Mouse (Mus musculus): ENCODE results near the gene Gm2001. TPM values are rescaled to one million over a fixed set of nuclear protein-coding genes. Genes with fewer than 3 reads are reported as not detected.
"Not testable (repeated sequence)": the region's sequence is repeated elsewhere in the genome, so short reads cannot be mapped to it uniquely, and the experiment has no call there.

Gm2001 gene
- polyA plus RNA-seq (2015; fragmentation: Nextera tagmentation; extraction: Ambion mirVana), result not detected in 2 replicates

DNA sequence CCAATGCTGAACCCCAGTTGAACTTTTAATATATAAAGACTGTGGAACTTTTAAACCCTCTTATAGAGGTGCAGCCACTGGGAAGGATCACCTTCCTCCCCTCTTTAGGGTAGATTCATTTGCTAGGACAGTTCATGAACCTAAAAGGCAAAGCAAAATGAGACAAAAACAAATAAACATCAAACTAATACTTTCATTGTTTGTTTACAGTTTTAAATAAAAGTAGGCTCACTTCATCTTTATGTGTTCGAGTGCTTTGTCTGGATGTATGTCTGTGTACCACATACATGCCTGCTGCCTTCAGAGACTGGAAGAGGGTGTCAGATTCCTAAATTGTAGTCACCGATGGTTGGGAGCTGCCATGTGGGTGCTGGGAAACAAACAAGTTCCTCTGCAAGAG, at the start of gene Gm2001:
Gene Gm2001 (minus strand): TSS at position 101 of the 400 bp plus-strand sequence.
- ATAC-seq (replicated peaks); H3K4me2 ChIP-seq (replicated peaks); H3K27me3 ChIP-seq; H3K4me3 ChIP-seq; H3K9ac ChIP-seq (replicated peaks); H3K4me1 ChIP-seq; H3K9me3 ChIP-seq; H3K27ac ChIP-seq (replicated peaks); H3K36me3 ChIP-seq: not testable (repeated sequence)
- WGBS, result 88% methylated on average over 2 of the region's 2 CpGs

- whole genome bisulfite sequencing, result 90% methylated on average over 5 of the region's 5 CpGs
- not testable (repeated sequence) for H3K27me3 ChIP-seq; H3K4me2 ChIP-seq (replicated peaks); H3K36me3 ChIP-seq; H3K9me3 ChIP-seq; H3K4me3 ChIP-seq; ATAC-seq (replicated peaks); H3K27ac ChIP-seq (replicated peaks); H3K9ac ChIP-seq (replicated peaks); H3K4me1 ChIP-seq
Measured at GRCm38 (mm10) chr12:87873772-87874171, 31.6 kb upstream of the Gm2001 start, which contains the start of gene Gm2016. Gene Gm2016 (plus strand): TSS chr12:87874072.

GRCm38 (mm10) chr12:87864048-87864447, 21.9 kb upstream of the Gm2001 start:
- not testable (repeated sequence) for ATAC-seq (replicated peaks)

GRCm38 (mm10) chr12:87863638-87864037, 21.5 kb upstream of the Gm2001 start:
- WGBS, result 94% methylated on average over 10 of the region's 11 CpGs
- not testable (repeated sequence) for ATAC-seq (replicated peaks); H3K36me3 ChIP-seq

More at GRCm38 (mm10) chr12:87864048-87864447, 21.9 kb upstream of the Gm2001 start:
- H3K9me3 ChIP-seq; H3K4me1 ChIP-seq; H3K9ac ChIP-seq (replicated peaks); H3K4me3 ChIP-seq; H3K36me3 ChIP-seq; H3K27me3 ChIP-seq; H3K27ac ChIP-seq (replicated peaks); H3K4me2 ChIP-seq (replicated peaks): not testable (repeated sequence)
- WGBS, result 88% methylated on average over 2 of the region's 2 CpGs

DNA sequence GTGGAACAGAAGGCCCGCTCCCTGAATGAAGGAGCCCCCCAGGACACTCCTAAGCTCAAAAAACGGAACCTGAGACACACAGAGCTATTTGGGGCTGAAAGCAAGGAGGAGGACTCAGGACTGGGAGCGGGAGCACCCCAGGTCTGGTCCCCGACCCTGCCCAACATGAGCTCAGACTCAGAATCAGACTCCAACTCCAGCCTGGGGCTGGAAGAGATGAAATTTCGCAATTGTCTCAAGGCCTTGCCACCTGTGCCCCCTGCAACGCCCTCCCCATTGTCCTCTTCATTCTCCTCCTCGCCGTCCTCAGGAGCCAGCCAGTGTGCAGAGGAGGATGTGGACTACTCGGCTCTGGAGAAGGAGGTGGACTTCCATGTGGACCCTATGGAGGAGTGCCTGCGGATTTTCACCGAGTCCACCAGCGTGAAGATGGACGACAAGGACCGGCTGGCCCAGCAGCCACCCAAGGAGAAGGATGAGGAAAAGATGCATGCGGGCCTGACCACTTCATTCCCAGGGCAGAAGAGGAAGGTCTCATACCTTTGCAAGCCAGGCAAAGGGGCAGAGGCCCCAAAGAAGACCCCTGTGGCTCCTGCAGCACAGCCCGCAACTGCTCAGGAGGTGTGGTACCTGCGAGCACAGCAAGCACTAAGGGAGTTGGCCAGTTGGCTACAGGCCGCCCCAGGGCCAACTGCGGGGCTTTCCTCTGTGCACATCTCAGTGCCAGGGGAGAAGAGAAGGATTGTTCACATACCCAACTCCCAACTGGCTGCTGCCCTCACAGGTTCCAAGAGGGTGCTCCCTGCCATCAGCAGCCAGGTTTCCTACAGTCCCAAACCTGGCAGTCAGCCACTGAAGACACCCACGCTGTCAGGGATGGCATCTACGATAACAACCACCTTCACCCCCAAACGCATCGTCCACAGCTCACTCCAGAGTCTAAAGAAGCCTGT, 19.9 kb upstream of the Gm2001 start:
- not testable (repeated sequence) for H3K27me3 ChIP-seq; H3K36me3 ChIP-seq; H3K9ac ChIP-seq (replicated peaks); H3K9me3 ChIP-seq; H3K4me2 ChIP-seq (replicated peaks); H3K4me1 ChIP-seq; ATAC-seq (replicated peaks); H3K27ac ChIP-seq (replicated peaks); H3K4me3 ChIP-seq
- WGBS, result 87% methylated on average over 23 of the region's 23 CpGs

More at GRCm38 (mm10) chr12:87863638-87864037, 21.5 kb upstream of the Gm2001 start:
- H3K4me3 ChIP-seq; H3K4me2 ChIP-seq (replicated peaks); H3K9ac ChIP-seq (replicated peaks); H3K4me1 ChIP-seq; H3K9me3 ChIP-seq; H3K27me3 ChIP-seq; H3K27ac ChIP-seq (replicated peaks): not testable (repeated sequence)

- not testable (repeated sequence) for H3K4me2 ChIP-seq (replicated peaks); H3K9me3 ChIP-seq; H3K27ac ChIP-seq (replicated peaks); ATAC-seq (replicated peaks); H3K4me1 ChIP-seq; H3K27me3 ChIP-seq; H3K36me3 ChIP-seq; H3K4me3 ChIP-seq; H3K9ac ChIP-seq (replicated peaks)
- 79% methylated on average over 1 of the region's 1 CpGs for WGBS
Measured at GRCm38 (mm10) chr12:87856067-87856466, 13.9 kb upstream of the Gm2001 start.

DNA sequence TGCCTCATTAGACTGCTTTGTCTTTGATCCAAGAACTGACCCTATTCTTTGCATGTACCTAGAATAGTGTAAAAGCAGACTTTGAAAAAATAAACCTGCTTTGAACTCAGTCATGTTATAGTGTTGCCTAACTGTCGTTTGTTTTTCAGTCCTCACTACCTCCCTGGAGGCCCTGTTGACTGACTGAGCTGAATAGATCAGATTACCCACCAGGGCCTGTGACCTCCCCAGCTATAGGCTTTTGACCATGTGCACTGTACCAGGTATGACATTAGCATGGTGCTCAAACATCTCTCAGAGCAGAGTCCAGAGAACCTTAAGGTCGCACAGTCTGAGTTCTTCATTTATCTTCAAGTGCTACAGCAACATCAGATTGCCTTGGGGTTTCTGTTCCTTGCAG, 8.5 kb upstream of the Gm2001 start:
- H3K4me2 ChIP-seq (replicated peaks); H3K4me3 ChIP-seq; H3K27me3 ChIP-seq; H3K27ac ChIP-seq (replicated peaks); ATAC-seq (replicated peaks); H3K4me1 ChIP-seq; H3K36me3 ChIP-seq; H3K9ac ChIP-seq (replicated peaks); H3K9me3 ChIP-seq: not testable (repeated sequence)
- WGBS, result no CpG with 5 or more reads among the region's 2 CpGs

DNA sequence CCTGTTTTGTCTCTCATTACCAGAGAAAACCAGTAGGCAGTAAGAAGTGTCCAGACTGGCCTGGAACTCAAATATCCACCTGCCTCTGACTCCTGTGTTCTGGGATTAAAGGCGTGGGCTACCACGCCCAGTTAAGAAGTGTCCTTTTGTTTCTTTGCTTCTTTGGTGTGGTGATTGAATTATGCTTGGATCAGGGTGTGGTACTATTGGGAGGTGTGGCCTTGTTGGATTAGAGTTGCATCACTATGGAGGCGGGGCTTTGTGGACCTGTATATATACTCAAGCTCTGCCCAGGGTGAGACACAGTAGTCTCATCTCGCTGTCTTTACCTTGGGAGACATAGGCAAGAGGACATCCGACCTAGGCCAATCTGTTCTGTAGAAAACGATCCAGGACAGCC, 25.9 kb downstream of the Gm2001 start, which contains the start of gene BB287469:
Gene BB287469 (plus strand): TSS at position 301 of the 400 bp plus-strand sequence.
- H3K4me3 ChIP-seq; H3K27me3 ChIP-seq; H3K9me3 ChIP-seq; H3K4me1 ChIP-seq; ATAC-seq (replicated peaks); H3K9ac ChIP-seq (replicated peaks); H3K27ac ChIP-seq (replicated peaks); H3K4me2 ChIP-seq (replicated peaks); H3K36me3 ChIP-seq: not testable (repeated sequence)
- 96% methylated on average over 5 of the region's 6 CpGs for WGBS

GRCm38 (mm10) chr12:87797971-87798370, 44.2 kb downstream of the Gm2001 start:
- not testable (repeated sequence) for H3K27me3 ChIP-seq; H3K4me3 ChIP-seq; H3K4me1 ChIP-seq; ATAC-seq (replicated peaks); H3K9me3 ChIP-seq; H3K36me3 ChIP-seq; H3K27ac ChIP-seq (replicated peaks); H3K4me2 ChIP-seq (replicated peaks); H3K9ac ChIP-seq (replicated peaks)
- 89% methylated on average over 5 of the region's 5 CpGs for WGBS

GRCm38 (mm10) chr12:87795212-87795611, 46.9 kb downstream of the Gm2001 start, which contains the start of gene Gm21936:
Gene Gm21936 (plus strand): TSS chr12:87795512.
- H3K27ac ChIP-seq (replicated peaks); H3K9me3 ChIP-seq; H3K36me3 ChIP-seq; ATAC-seq (replicated peaks); H3K27me3 ChIP-seq; H3K4me2 ChIP-seq (replicated peaks); H3K4me1 ChIP-seq; H3K9ac ChIP-seq (replicated peaks); H3K4me3 ChIP-seq: not testable (repeated sequence)
- WGBS, result 95% methylated on average over 1 of the region's 1 CpGs

Data from forebrain, embryonic 15.5 days (tissue).